Mouse (Mus musculus) CH12.LX (cell line): ENCODE data around the gene Uox. TPM values are rescaled to one million over a fixed set of nuclear protein-coding genes. Genes with fewer than 3 reads are reported as not detected.

ENCODE experiments used
- DNase-seq: peaks from one replicate; pipeline ENCODE4 v3.0.0-alpha.2; 2013; ENCODE audit errors: extremely low read depth
- H3K27ac ChIP-seq: 2 replicates; pipeline ENCODE4 v1.5.1; 2012; ENCODE audit warnings: low read depth, mild to moderate bottlenecking, control low read depth, moderate library complexity; ENCODE audit not compliant: insufficient read depth
- H3K27me3 ChIP-seq: replicated peaks from 2 replicates; pipeline ENCODE3; 2012; ENCODE audit warnings: inconsistent platforms
- H3K36me3 ChIP-seq, 2 experiments: replicated peaks in 1 of 2; 2 replicates each; pipeline versions ENCODE3 to v1.6.1; 2012; ENCODE audit warnings: inconsistent platforms in 1 of 2, low read length in 1 of 2, mild to moderate bottlenecking in 1 of 2, mixed read lengths in 1 of 2, moderate library complexity in 1 of 2; ENCODE audit not compliant: control insufficient read depth in 1 of 2, insufficient read depth in 1 of 2
- H3K4me1 ChIP-seq, 2 experiments: 2 replicates each; pipeline ENCODE4 v1.6.1; 2012; ENCODE audit warnings: inconsistent platforms in 1 of 2, moderate library complexity in 1 of 2; ENCODE audit not compliant: insufficient read depth in 2 of 2, control insufficient read depth in 1 of 2
- H3K4me2 ChIP-seq: 2 replicates; pipeline ENCODE4 v1.6.1; 2012; ENCODE audit warnings: low read depth, mild to moderate bottlenecking, control low read depth; ENCODE audit not compliant: poor library complexity, insufficient read depth, severe bottlenecking
- H3K4me3 ChIP-seq, 3 experiments: fragments of 150-350 bp in 1 of 3; sonication (generic) in 1 of 3; replicated peaks in 1 of 3; 2 replicates each; pipeline versions ENCODE3 to v1.5.1; 2011 to 2012; ENCODE audit warnings: low read depth in 2 of 3, low read length in 2 of 3, mild to moderate bottlenecking in 2 of 3, moderate library complexity in 2 of 3, control low read depth in 1 of 3, improper control_type of control experiment in 1 of 3, inconsistent platforms in 1 of 3, mixed read lengths in 1 of 3; ENCODE audit not compliant: poor library complexity in 1 of 3
- H3K79me2 ChIP-seq: replicated peaks from 2 replicates; pipeline ENCODE4 v1.6.1; 2012; ENCODE audit warnings: mild to moderate bottlenecking, moderate library complexity; ENCODE audit not compliant: control insufficient read depth, poor library complexity, insufficient read depth, severe bottlenecking; ENCODE audit errors: extremely low read depth
- H3K9ac ChIP-seq: 2 replicates; pipeline ENCODE4 v1.6.1; 2012; ENCODE audit warnings: low read depth, mild to moderate bottlenecking, control low read depth, moderate library complexity; ENCODE audit not compliant: insufficient read depth
- H3K9me3 ChIP-seq: replicated peaks from 2 replicates; pipeline ENCODE3; 2012; ENCODE audit warnings: low read length, inconsistent platforms, mixed read lengths
- CHD2 ChIP-seq: IDR thresholded peaks from 2 replicates; pipeline ENCODE4 v1.6.1; 2011; ENCODE audit warnings: low read length, improper control_type of control experiment
- ELF1 ChIP-seq: IDR thresholded peaks from 2 replicates; pipeline ENCODE4 v1.6.1; 2014; ENCODE audit warnings: low read depth, mild to moderate bottlenecking, inconsistent platforms, low read length, improper control_type of control experiment
- EP300 ChIP-seq: IDR thresholded peaks from 2 replicates; pipeline ENCODE4 v1.6.1; 2011; ENCODE audit warnings: low read length, improper control_type of control experiment
- ETS1 ChIP-seq: conservative IDR thresholded peaks from 2 replicates; pipeline ENCODE4 v1.6.1; 2012; ENCODE audit warnings: low read depth, mild to moderate bottlenecking, inconsistent platforms, low read length, improper control_type of control experiment, moderate library complexity
- HCFC1 ChIP-seq: IDR thresholded peaks from 2 replicates; pipeline ENCODE4 v1.6.1; 2012; ENCODE audit warnings: low read depth, mild to moderate bottlenecking, inconsistent platforms, low read length, improper control_type of control experiment
- JUND ChIP-seq: conservative IDR thresholded peaks from 2 replicates; pipeline ENCODE4 v1.6.1; 2011; ENCODE audit warnings: low read depth, low read length, improper control_type of control experiment
- MAFK ChIP-seq: IDR thresholded peaks from 2 replicates; pipeline ENCODE4 v1.6.1; 2011; ENCODE audit warnings: low read length, improper control_type of control experiment; ENCODE audit not compliant: insufficient replicate concordance
- MAX ChIP-seq: IDR thresholded peaks from 2 replicates; pipeline ENCODE4 v1.6.1; 2011; ENCODE audit warnings: low read length, improper control_type of control experiment
- MEF2A ChIP-seq: IDR thresholded peaks from 2 replicates; pipeline ENCODE4 v1.6.1; 2014; ENCODE audit warnings: low read depth, mild to moderate bottlenecking, inconsistent platforms, low read length, improper control_type of control experiment, borderline replicate concordance
- MYC ChIP-seq: IDR thresholded peaks from 2 replicates; pipeline ENCODE4 v1.6.1; 2011; ENCODE audit warnings: low read depth, mild to moderate bottlenecking, improper control_type of control experiment, low read length
- NRF1 ChIP-seq: IDR thresholded peaks from 2 replicates; pipeline ENCODE4 v1.6.1; 2014; ENCODE audit warnings: low read depth, mild to moderate bottlenecking, inconsistent platforms, low read length, improper control_type of control experiment, moderate library complexity
- PAX5 ChIP-seq: IDR thresholded peaks from 2 replicates; pipeline ENCODE4 v1.6.1; 2012; ENCODE audit warnings: low read length, inconsistent platforms, mixed read lengths
- RAD21 ChIP-seq: IDR thresholded peaks from 2 replicates; pipeline ENCODE4 v1.6.1; 2011; ENCODE audit warnings: low read depth, mild to moderate bottlenecking, low read length, improper control_type of control experiment, moderate library complexity
- RCOR1 ChIP-seq: conservative IDR thresholded peaks from 2 replicates; pipeline ENCODE4 v1.6.1; 2012; ENCODE audit warnings: low read depth, mild to moderate bottlenecking, inconsistent platforms, low read length, improper control_type of control experiment
- SIN3A ChIP-seq: IDR thresholded peaks from 2 replicates; pipeline ENCODE4 v1.6.1; 2012; ENCODE audit warnings: low read length, improper control_type of control experiment, inconsistent platforms
- TCF12 ChIP-seq: IDR thresholded peaks from 2 replicates; pipeline ENCODE4 v1.6.1; 2014; ENCODE audit warnings: low read depth, mild to moderate bottlenecking, inconsistent platforms, low read length, improper control_type of control experiment
- USF1 ChIP-seq: IDR thresholded peaks from 2 replicates; pipeline ENCODE4 v1.6.1; 2014; ENCODE audit warnings: low read depth, mild to moderate bottlenecking, inconsistent platforms, low read length, improper control_type of control experiment
- USF2 ChIP-seq: conservative IDR thresholded peaks from 2 replicates; pipeline ENCODE4 v1.6.1; 2011; ENCODE audit warnings: low read depth, low read length, improper control_type of control experiment
- ZNF384 ChIP-seq: IDR thresholded peaks from 2 replicates; pipeline ENCODE4 v1.6.1; 2012; ENCODE audit warnings: low read depth, low read length, improper control_type of control experiment, inconsistent platforms
- dilution Hi-C: fragments of 300-500 bp; cut with MboI; formaldehyde crosslinking; loops from 2 replicates; pipeline ENCODE4 v1.14.3; 2020; ENCODE audit warnings: low sequenced_read_pairs; ENCODE audit not compliant: extremely low pct_unique_long_range_greater_than_20kb, extremely low pct_ligation_motif_present
- in situ Hi-C: fragments of 300-500 bp; cut with MboI; formaldehyde crosslinking; loops from 3 replicates; pipeline ENCODE4 v1.14.3; 2019; ENCODE audit warnings: low sequenced_read_pairs, low pct_ligation_motif_present, low pct_unique_long_range_greater_than_20kb, mixed read lengths
- polyA plus RNA-seq: library from polyadenylated mRNA; unstranded; fragments of >175 nt; gene quantifications from 2 replicates; pipeline ENCODE4 v1.2.1, GENCODE M21; 2012; ENCODE audit warnings: low read depth; ENCODE audit not compliant: insufficient read length
- total RNA-seq, 2 experiments: library from RNA; depleted of rRNA; stranded (reverse); fragments of 300-350 nt in 1 of 2; fragments of >200 nt in 1 of 2; gene quantifications; 2 replicates each; pipeline ENCODE4 v1.2.3; 2012 to 2014

Gene Uox
- total and polyA plus RNA-seq, 3 experiments = not detected

GRCm38 (mm10) chr3:146602531-146602930, 32.3 kb downstream of the Uox start:
- Histone ChIP-seq H3K27ac (0 out of 2 replicates have a peak overlapping the region, but pooled peaks have one; percentile 0), H3K4me2 (no peak overlapping the region), H3K4me1 (no peaks in the 10 kb centered on the region), H3K27me3 (no peaks in the 10 kb centered on the region)
- in situ Hi-C loops = no loop called here
- TF ChIP-seq RCOR1 = no peak
- TF ChIP-seq JUND = no peak
- no peak for TF ChIP-seq PAX5
- no peak for TF ChIP-seq MAFK
- no peak for TF ChIP-seq MEF2A
- TF ChIP-seq ELF1 = no peak
- no peak for TF ChIP-seq RAD21
- TF ChIP-seq NRF1 = no peak
- no peak for TF ChIP-seq CHD2
- no peak for TF ChIP-seq EP300
- no peak for TF ChIP-seq HCFC1
- no peak for TF ChIP-seq MAX
- TF ChIP-seq, all 38 proteins: peak for 0
- no peak for DNase-seq
- Histone ChIP-seq H3K4me3 (no peak overlapping the region), H3K9me3 (no peaks in the 10 kb centered on the region), H3K36me3 (no peaks in the 10 kb centered on the region), H3K9ac (no peak overlapping the region), H3K79me2 (no peaks in the 10 kb centered on the region)
- dilution Hi-C loops = no loop called here

- H3K9me3 ChIP-seq = no peaks in the 10 kb centered on the region
- H3K4me2 ChIP-seq = no peak overlapping the region
- DNase-seq = no peak
- H3K27ac ChIP-seq = no peak overlapping the region
- no peaks in the 10 kb centered on the region for H3K79me2 ChIP-seq
- dilution Hi-C loops (no loop called here), in situ Hi-C loops (no loop called here)
- no peaks in the 10 kb centered on the region for H3K27me3 ChIP-seq
- H3K4me3 ChIP-seq = no peak overlapping the region
- TF ChIP-seq USF2 = peak; percentile 26; the same call in 1 of the 2 replicates
- TF ChIP-seq USF1 = peak; percentile 17; the same call in 1 of the 2 replicates
- no peak for TF ChIP-seq TCF12
- TF ChIP-seq MYC = no peak
- no peaks in the 10 kb centered on the region for H3K36me3 ChIP-seq
- no peak overlapping the region for H3K9ac ChIP-seq
- H3K4me1 ChIP-seq = no peaks in the 10 kb centered on the region
Observed at GRCm38 (mm10) chr3:146604647-146605046, 34.4 kb downstream of the Uox start.

DNA sequence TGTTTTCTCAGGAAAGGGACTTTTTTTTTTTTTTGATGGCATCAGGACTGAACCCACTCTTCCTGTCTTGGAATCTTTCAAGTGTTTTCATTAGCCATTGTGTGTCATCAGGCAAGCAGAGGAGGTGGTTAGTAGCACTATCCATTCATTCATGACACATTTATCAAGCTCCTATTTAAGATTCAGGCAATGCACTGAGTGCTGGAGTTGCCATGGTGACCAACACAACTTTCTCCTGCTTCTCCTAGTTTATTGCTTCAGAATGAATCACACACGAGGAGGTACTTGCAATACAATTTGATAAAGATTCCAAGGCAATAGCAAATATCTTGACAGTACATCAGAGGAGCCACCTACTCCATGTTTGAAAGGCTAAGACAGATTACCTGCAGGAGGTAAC, 37.1 kb downstream of the Uox start:
- Histone ChIP-seq H3K9ac (no peak overlapping the region), H3K36me3 (no peaks in the 10 kb centered on the region)
- no peak for TF ChIP-seq ETS1
- TF ChIP-seq SIN3A = no peak
- TF ChIP-seq ZNF384 = no peak
- TF ChIP-seq RCOR1 = no peak
- no peak for TF ChIP-seq TCF12
- no peak for TF ChIP-seq MAFK
- TF ChIP-seq NRF1 = no peak
- TF ChIP-seq, all 38 proteins: peak for 0
- dilution Hi-C loops (no loop called here), in situ Hi-C loops (no loop called here)
- Histone ChIP-seq H3K4me1 (peaks cover 4 to 22% of the 10 kb centered on the region in 2 experiments), H3K4me2 (no peak overlapping the region), H3K79me2 (no peaks in the 10 kb centered on the region), H3K27ac (no peak overlapping the region), H3K4me3 (no peak overlapping the region), H3K27me3 (no peaks in the 10 kb centered on the region), H3K9me3 (no peaks in the 10 kb centered on the region)
- no peak for DNase-seq
